Mouse (Mus musculus): ENCODE data around the gene Ddx23. TPM values are rescaled to one million over a fixed set of nuclear protein-coding genes. Genes with fewer than 3 reads are reported as not detected.
A peak's percentile ranks its signal among the peaks of the same experiment; 100 is the strongest.

The Ddx23 gene
- polyA plus RNA-seq, 1 experiment from 2014 or later, result 10.3 TPM

GRCm38 (mm10) chr15:98626487-98627212, 36.0 kb downstream of the Ddx23 start:
- 74% methylated on average over 7 of the region's 7 CpGs for WGBS

GRCm38 (mm10) chr15:98626078-98626477, 36.6 kb downstream of the Ddx23 start:
- no peak overlapping the region for H3K4me3 ChIP-seq (ENCODE audit: low read depth, low read length)
- 8% methylated on average over 8 of the region's 8 CpGs for WGBS
- DNase-seq (ENCODE audit: low spot score) (no peak), ATAC-seq (ENCODE audit: low FRiP score, low TSS enrichment) (no peak)
- TF ChIP-seq CTCF (IDR thresholded peaks at IDR 0.05; ENCODE audit: low read depth) (no peak), EP300 (optimal IDR thresholded peaks at IDR 0.05) (no peak)
- no peak overlapping the region for H3K27ac ChIP-seq (replicated peaks)
- H3K4me2 ChIP-seq (replicated peaks; ENCODE audit: low read depth), result no peak overlapping the region
- H3K9me3 ChIP-seq (ENCODE audit: control insufficient read depth, low read length), result no peaks in the 10 kb centered on the region
- no peaks in the 10 kb centered on the region for H3K4me1 ChIP-seq (replicated peaks; ENCODE audit: control insufficient read depth, insufficient read depth)
- no peaks in the 10 kb centered on the region for H3K27me3 ChIP-seq (ENCODE audit: control insufficient read depth, insufficient read depth, low read length)
- no peak overlapping the region for H3K9ac ChIP-seq (ENCODE audit: low read length)
- no peaks in the 10 kb centered on the region for H3K36me3 ChIP-seq (ENCODE audit: control insufficient read depth, insufficient read depth, low read length)

More at GRCm38 (mm10) chr15:98626487-98627212, 36.0 kb downstream of the Ddx23 start:
- TF ChIP-seq EP300 (optimal IDR thresholded peaks at IDR 0.05), result no peak
- no peak for TF ChIP-seq CTCF (IDR thresholded peaks at IDR 0.05; ENCODE audit: low read depth)
- H3K4me2 ChIP-seq (replicated peaks; ENCODE audit: low read depth), result no peak overlapping the region
- no peaks in the 10 kb centered on the region for H3K27me3 ChIP-seq (ENCODE audit: control insufficient read depth, insufficient read depth, low read length)
- H3K27ac ChIP-seq (replicated peaks), result no peak overlapping the region
- H3K4me3 ChIP-seq (ENCODE audit: low read depth, low read length), result no peak overlapping the region
- no peaks in the 10 kb centered on the region for H3K9me3 ChIP-seq (ENCODE audit: control insufficient read depth, low read length)
- DNase-seq (ENCODE audit: low spot score) (no peak), ATAC-seq (ENCODE audit: low FRiP score, low TSS enrichment) (no peak)
- peaks cover under 1% of the 10 kb centered on the region for H3K4me1 ChIP-seq (replicated peaks; ENCODE audit: control insufficient read depth, insufficient read depth)
- H3K9ac ChIP-seq (ENCODE audit: low read length), result no peak overlapping the region
- H3K36me3 ChIP-seq (ENCODE audit: control insufficient read depth, insufficient read depth, low read length), result no peaks in the 10 kb centered on the region

DNA sequence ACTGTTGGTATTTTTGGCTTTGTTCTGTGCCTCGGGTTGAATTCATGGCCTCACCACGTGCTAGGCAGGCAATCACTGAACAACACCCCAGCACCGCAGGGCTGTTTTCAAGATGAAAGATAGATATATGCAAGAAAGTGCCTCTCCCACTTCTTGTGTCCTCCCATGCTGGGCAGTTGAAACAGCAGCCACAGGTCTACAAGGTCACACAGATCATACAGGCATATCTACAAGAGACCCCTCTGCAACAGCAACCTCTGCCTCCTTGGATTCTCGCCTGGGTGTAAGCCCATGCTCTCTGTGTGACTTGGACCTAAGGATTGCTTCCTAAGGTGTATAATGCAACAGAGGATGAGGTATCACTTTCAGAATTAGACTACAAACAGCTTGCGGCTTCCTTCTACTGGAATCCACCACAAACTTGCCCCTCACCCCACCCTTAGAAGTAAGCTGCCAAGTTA, 39.3 kb downstream of the Ddx23 start:
- Histone ChIP-seq H3K9me3 (ENCODE audit: control insufficient read depth, low read length) (no peaks in the 10 kb centered on the region), H3K27me3 (ENCODE audit: control insufficient read depth, insufficient read depth, low read length) (no peaks in the 10 kb centered on the region), H3K4me1 (replicated peaks; ENCODE audit: control insufficient read depth, insufficient read depth) (no peaks in the 10 kb centered on the region), H3K36me3 (ENCODE audit: control insufficient read depth, insufficient read depth, low read length) (no peaks in the 10 kb centered on the region), H3K27ac (replicated peaks) (no peak overlapping the region), H3K4me2 (replicated peaks; ENCODE audit: low read depth) (no peak overlapping the region), H3K9ac (ENCODE audit: low read length) (no peak overlapping the region), H3K4me3 (ENCODE audit: low read depth, low read length) (no peak overlapping the region)
- DNase-seq (ENCODE audit: low spot score) (peak; percentile 12), ATAC-seq (ENCODE audit: low FRiP score, low TSS enrichment) (no peak)
- WGBS, result 56% methylated on average over 5 of the region's 5 CpGs
- no peak for TF ChIP-seq CTCF (IDR thresholded peaks at IDR 0.05; ENCODE audit: low read depth)
- no peak for TF ChIP-seq EP300 (optimal IDR thresholded peaks at IDR 0.05)

DNA sequence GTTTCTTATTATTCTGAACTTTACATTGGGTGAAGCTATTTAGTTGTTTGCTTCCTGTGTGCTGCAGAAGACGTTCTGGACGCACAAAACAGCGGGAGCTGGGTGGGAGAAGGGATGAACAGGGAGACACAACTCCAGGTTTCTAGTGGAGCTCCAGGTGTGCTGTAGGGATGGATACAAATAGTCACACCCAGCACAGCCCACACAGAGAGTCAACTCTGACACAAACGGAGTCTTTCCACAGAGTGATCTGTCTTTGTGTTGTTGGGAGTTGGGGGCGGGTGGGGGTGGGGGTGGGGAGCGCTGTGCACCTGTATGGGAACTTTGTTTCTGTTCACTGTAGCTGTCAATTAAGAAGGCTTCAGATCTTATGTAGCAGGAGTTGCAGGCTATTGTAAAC, 40.0 kb downstream of the Ddx23 start:
- H3K36me3 ChIP-seq (ENCODE audit: control insufficient read depth, insufficient read depth, low read length), result no peaks in the 10 kb centered on the region
- H3K4me2 ChIP-seq (replicated peaks; ENCODE audit: low read depth), result no peak overlapping the region
- no peak overlapping the region for H3K4me3 ChIP-seq (ENCODE audit: low read depth, low read length)
- no peaks in the 10 kb centered on the region for H3K9me3 ChIP-seq (ENCODE audit: control insufficient read depth, low read length)
- ATAC-seq (ENCODE audit: low FRiP score, low TSS enrichment), result no peak
- 24% methylated on average over 6 of the region's 6 CpGs for WGBS
- no peak overlapping the region for H3K9ac ChIP-seq (ENCODE audit: low read length)
- H3K27me3 ChIP-seq (ENCODE audit: control insufficient read depth, insufficient read depth, low read length), result no peaks in the 10 kb centered on the region
- DNase-seq (ENCODE audit: low spot score), result no peak
- no peaks in the 10 kb centered on the region for H3K4me1 ChIP-seq (replicated peaks; ENCODE audit: control insufficient read depth, insufficient read depth)
- no peak for TF ChIP-seq EP300 (optimal IDR thresholded peaks at IDR 0.05)
- no peak for TF ChIP-seq CTCF (IDR thresholded peaks at IDR 0.05; ENCODE audit: low read depth)
- no peak overlapping the region for H3K27ac ChIP-seq (replicated peaks)

DNA sequence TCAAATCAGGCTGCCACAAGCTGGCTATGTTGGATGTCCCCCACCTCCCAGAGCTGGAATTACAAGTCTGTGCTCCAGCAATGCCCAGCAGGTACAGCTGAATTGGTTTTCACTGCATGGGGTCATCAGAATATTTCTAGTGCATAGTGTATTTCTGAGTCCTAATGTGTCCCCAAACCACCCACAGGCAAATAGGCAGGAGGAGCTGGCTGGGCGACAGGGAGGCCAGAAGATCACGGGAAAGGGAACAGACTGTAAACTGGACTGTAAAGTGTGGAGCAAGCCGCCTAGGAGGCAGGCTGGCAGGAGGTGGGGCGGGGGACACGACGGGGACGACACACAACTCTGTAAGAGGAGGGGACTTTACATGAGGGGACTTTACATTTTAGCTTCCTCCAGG, 40.5 kb downstream of the Ddx23 start:
- DNase-seq (ENCODE audit: low spot score) (peak; percentile 12), ATAC-seq (ENCODE audit: low FRiP score, low TSS enrichment) (no peak)
- no peak overlapping the region for H3K4me2 ChIP-seq (replicated peaks; ENCODE audit: low read depth)
- H3K4me1 ChIP-seq (replicated peaks; ENCODE audit: control insufficient read depth, insufficient read depth), result no peaks in the 10 kb centered on the region
- H3K36me3 ChIP-seq (ENCODE audit: control insufficient read depth, insufficient read depth, low read length), result no peaks in the 10 kb centered on the region
- no peaks in the 10 kb centered on the region for H3K9me3 ChIP-seq (ENCODE audit: control insufficient read depth, low read length)
- 19% methylated on average over 7 of the region's 7 CpGs for WGBS
- H3K4me3 ChIP-seq (ENCODE audit: low read depth, low read length), result no peak overlapping the region
- no peak overlapping the region for H3K27ac ChIP-seq (replicated peaks)
- H3K9ac ChIP-seq (ENCODE audit: low read length), result no peak overlapping the region
- TF ChIP-seq EP300 (optimal IDR thresholded peaks at IDR 0.05) (no peak), CTCF (IDR thresholded peaks at IDR 0.05; ENCODE audit: low read depth) (no peak)
- H3K27me3 ChIP-seq (ENCODE audit: control insufficient read depth, insufficient read depth, low read length), result no peaks in the 10 kb centered on the region

DNA sequence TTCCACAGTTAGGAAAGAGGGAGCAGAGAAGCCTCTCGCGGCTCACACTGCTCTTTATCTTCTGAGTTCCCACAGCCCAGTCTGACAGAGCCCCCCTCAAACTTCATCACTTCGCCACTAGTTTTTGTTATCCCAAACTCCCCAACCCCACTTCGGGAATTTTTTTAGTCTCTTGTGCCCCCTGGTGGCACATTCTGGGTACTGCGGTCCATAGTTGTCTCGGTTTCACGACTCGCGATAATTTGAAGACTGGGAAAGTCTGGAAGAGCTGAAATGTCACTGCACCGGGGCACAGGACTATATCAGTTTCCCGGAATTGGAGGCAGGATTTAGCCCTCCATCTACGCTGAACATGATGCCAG, 45.5 kb downstream of the Ddx23 start:
- H3K4me3 ChIP-seq (ENCODE audit: low read depth, low read length), result no peak overlapping the region
- ATAC-seq (ENCODE audit: low FRiP score, low TSS enrichment) (peak; percentile 43), DNase-seq (ENCODE audit: low spot score) (peak; percentile 85)
- WGBS, result 0% methylated on average over 12 of the region's 12 CpGs
- no peaks in the 10 kb centered on the region for H3K27me3 ChIP-seq (ENCODE audit: control insufficient read depth, insufficient read depth, low read length)
- H3K27ac ChIP-seq (replicated peaks), result no peak overlapping the region
- TF ChIP-seq EP300 (optimal IDR thresholded peaks at IDR 0.05), result no peak
- peak; percentile 91 for TF ChIP-seq CTCF (IDR thresholded peaks at IDR 0.05; ENCODE audit: low read depth)
- H3K9ac ChIP-seq (ENCODE audit: low read length), result no peak overlapping the region
- no peaks in the 10 kb centered on the region for H3K36me3 ChIP-seq (ENCODE audit: control insufficient read depth, insufficient read depth, low read length)
- no peaks in the 10 kb centered on the region; the same call in 1 of the 2 replicates for H3K4me1 ChIP-seq (replicated peaks; ENCODE audit: control insufficient read depth, insufficient read depth)
- H3K9me3 ChIP-seq (ENCODE audit: control insufficient read depth, low read length), result no peaks in the 10 kb centered on the region
- H3K4me2 ChIP-seq (replicated peaks; ENCODE audit: low read depth), result no peak overlapping the region
